Mouse (Mus musculus): ENCODE results near the gene Gltpd2.

- no peak for TF ChIP-seq TCF12 (IDR thresholded peaks at IDR 0.05; ENCODE audit: low read depth, low read length)
- TF ChIP-seq MAFK (IDR thresholded peaks at IDR 0.05; ENCODE audit: borderline replicate concordance, low read depth, low read length) = no peak
- no peak for TF ChIP-seq GATA1 (IDR thresholded peaks at IDR 0.05; ENCODE audit: low read depth, low read length)
- no peak for TF ChIP-seq UBTF (IDR thresholded peaks at IDR 0.05; ENCODE audit: borderline replicate concordance, insufficient read depth, low read depth, low read length)
- no peak for TF ChIP-seq MYC (IDR thresholded peaks at IDR 0.05; ENCODE audit: low read depth, low read length)
These were observed 49.2 kb upstream of the Gltpd2 start for GRCm38 (mm10) chr11:70469764-70470163.

Measured in MEL (cell line).